Mouse (Mus musculus) liver, embryonic 14.5 days (tissue): ENCODE data around the gene Gnat1. TPM values are rescaled to one million over a fixed set of nuclear protein-coding genes. Genes with fewer than 3 reads are reported as not detected.

Experiments
- ATAC-seq: fragments of 200-750 bp; cut with Nextera tagmentation; 2 replicates; pipeline ENCODE4 v1.8.0; 2017; ENCODE audit warnings: moderate number of reproducible peaks, mild to moderate bottlenecking, moderate library complexity; ENCODE audit not compliant: insufficient read depth
- DNase-seq, 3 experiments: peaks; one replicate each; pipeline ENCODE4 v3.0.0-alpha.2; 2012 to 2013; ENCODE audit warnings: low read depth in 3 of 3, low spot score in 3 of 3
- H3K27ac ChIP-seq: fragments of 300-500 bp; sonication (generic); 2 replicates; pipeline ENCODE4 v1.5.1; 2014; ENCODE audit warnings: moderate library complexity, mild to moderate bottlenecking, control low read depth, inconsistent platforms
- H3K27me3 ChIP-seq: fragments of 300-500 bp; sonication (generic); 2 replicates; pipeline ENCODE4 v1.6.1; 2014; ENCODE audit warnings: mild to moderate bottlenecking, low read length, moderate library complexity; ENCODE audit not compliant: control insufficient read depth, insufficient read depth
- H3K36me3 ChIP-seq: fragments of 300-500 bp; sonication (generic); replicated peaks from 2 replicates; pipeline ENCODE4 v1.6.1; 2014; ENCODE audit warnings: low read depth; ENCODE audit not compliant: control insufficient read depth, insufficient read depth
- H3K4me1 ChIP-seq, 2 experiments: fragments of 200-500 bp in 1 of 2; fragments of 300-500 bp in 1 of 2; sonication (generic) in 1 of 2; replicated peaks; 2 replicates each; pipeline ENCODE4 v1.6.1; 2012 to 2014; ENCODE audit warnings: antibody characterized with exemption in 1 of 2, inconsistent platforms in 1 of 2, low read length in 1 of 2; ENCODE audit not compliant: control insufficient read depth in 2 of 2, insufficient read depth in 2 of 2
- H3K4me2 ChIP-seq: fragments of 300-500 bp; sonication (generic); 2 replicates; pipeline ENCODE4 v1.6.1; 2014; ENCODE audit warnings: low read depth, mild to moderate bottlenecking, control low read depth, moderate library complexity
- H3K4me3 ChIP-seq, 2 experiments: fragments of 200-500 bp in 1 of 2; fragments of 300-500 bp in 1 of 2; sonication (generic) in 1 of 2; 2 replicates each; pipeline ENCODE4 v1.5.1; 2012 to 2014; ENCODE audit warnings: low read depth in 2 of 2, low read length in 2 of 2, mild to moderate bottlenecking in 2 of 2, control low read depth in 1 of 2, inconsistent platforms in 1 of 2, moderate library complexity in 1 of 2; ENCODE audit not compliant: insufficient read depth in 1 of 2
- H3K9ac ChIP-seq: fragments of 300-500 bp; sonication (generic); replicated peaks from 2 replicates; pipeline ENCODE4 v1.6.1; 2014; ENCODE audit warnings: mild to moderate bottlenecking, control low read depth, moderate library complexity
- H3K9me3 ChIP-seq: fragments of 300-500 bp; sonication (generic); 2 replicates; pipeline ENCODE4 v1.6.1; 2016; ENCODE audit warnings: low read length, mixed read lengths; ENCODE audit not compliant: control insufficient read depth
- CTCF ChIP-seq: IDR thresholded peaks from 2 replicates; pipeline ENCODE4 v1.5.1; 2016; ENCODE audit warnings: antibody characterized with exemption, low read depth, control low read depth
- EP300 ChIP-seq: IDR thresholded peaks from 2 replicates; pipeline ENCODE4 v1.6.1; 2016; ENCODE audit warnings: antibody characterized with exemption, low read depth
- WGBS: fragments of 180-500 bp; shearing (Covaris S2); extraction: QIAGEN DNeasy Blood & Tissue Kit; methylation state at CpG from one replicate; pipeline ENCODE4 v1.1.7; 2014; ENCODE audit not compliant: insufficient replicate concordance; 5-methylcytosine and 5-hydroxymethylcytosine counted together
- polyA plus RNA-seq, 2 experiments: library from polyadenylated mRNA; depleted of rRNA in 1 of 2; stranded (reverse) in 1 of 2; unstranded in 1 of 2; fragments of >200 nt; fragmentation: Nextera tagmentation in 1 of 2; extraction: Ambion mirVana in 1 of 2; gene quantifications; 2 replicates each; pipeline versions ENCODE4 v1.2.1 to v1.2.3; 2012 to 2014

Gnat1 gene
- polyA plus RNA-seq, 2 experiments: 0.62 TPM; not detected in 1

- Histone ChIP-seq H3K4me1 (peaks cover 41 to 42% of the 10 kb centered on the region in 2 experiments), H3K36me3 (0 out of 2 replicates have a peak, but pooled peaks cover 3% of the 10 kb centered on the region), H3K9ac (no peak overlapping the region), H3K4me3 (no peak overlapping the region), H3K27me3 (no peaks in the 10 kb centered on the region), H3K27ac (no peak overlapping the region), H3K4me2 (no peak overlapping the region; the same call in 1 of the 2 replicates), H3K9me3 (no peaks in the 10 kb centered on the region)
- no peak for DNase-seq
- ATAC-seq: no peak
- TF ChIP-seq CTCF (no peak), EP300 (no peak)
- 50% methylated on average over 4 of the region's 4 CpGs for WGBS
Observed at GRCm38 (mm10) chr9:107630576-107630975, 48.9 kb downstream of the Gnat1 start.

- 0 out of 2 replicates have a peak, but pooled peaks cover 6% of the 10 kb centered on the region for H3K36me3 ChIP-seq
- DNase-seq (no peak), ATAC-seq (no peak)
- H3K27ac ChIP-seq: no peak overlapping the region
- H3K9me3 ChIP-seq: no peaks in the 10 kb centered on the region
- no peak for TF ChIP-seq EP300
- TF ChIP-seq CTCF: no peak
- peaks cover 41 to 42% of the 10 kb centered on the region in 2 experiments for H3K4me1 ChIP-seq
- 0 out of 2 replicates have a peak overlapping the region, but pooled peaks have one; percentile 15 for H3K9ac ChIP-seq
- H3K27me3 ChIP-seq: no peaks in the 10 kb centered on the region
- peak overlapping the region in 1 of 2 experiments; percentile 6; a peak in 2 of 4 replicates for H3K4me3 ChIP-seq
- H3K4me2 ChIP-seq: peak overlapping the region; percentile 13; the same call in 1 of the 2 replicates
- WGBS: 52% methylated on average over 14 of the region's 14 CpGs
Observed at GRCm38 (mm10) chr9:107629901-107630425, 49.5 kb downstream of the Gnat1 start.

DNA sequence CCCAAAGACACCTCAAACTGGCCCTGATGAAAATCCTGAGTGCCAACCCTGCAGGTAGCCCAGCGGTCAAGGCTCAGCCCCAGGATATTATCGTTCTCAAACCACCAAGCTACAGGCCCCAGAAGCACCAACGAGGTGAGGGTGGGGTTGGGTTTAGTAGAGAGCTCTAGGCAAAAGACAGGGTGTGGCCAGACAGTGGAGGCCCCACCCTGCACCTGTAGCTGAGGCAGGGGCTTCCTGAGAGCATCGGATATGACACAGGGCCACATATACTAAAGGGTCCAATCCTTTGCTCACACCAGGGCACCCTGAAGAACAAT lies 50.1 kb downstream of the Gnat1 start:
- H3K9me3 ChIP-seq: no peaks in the 10 kb centered on the region

DNA sequence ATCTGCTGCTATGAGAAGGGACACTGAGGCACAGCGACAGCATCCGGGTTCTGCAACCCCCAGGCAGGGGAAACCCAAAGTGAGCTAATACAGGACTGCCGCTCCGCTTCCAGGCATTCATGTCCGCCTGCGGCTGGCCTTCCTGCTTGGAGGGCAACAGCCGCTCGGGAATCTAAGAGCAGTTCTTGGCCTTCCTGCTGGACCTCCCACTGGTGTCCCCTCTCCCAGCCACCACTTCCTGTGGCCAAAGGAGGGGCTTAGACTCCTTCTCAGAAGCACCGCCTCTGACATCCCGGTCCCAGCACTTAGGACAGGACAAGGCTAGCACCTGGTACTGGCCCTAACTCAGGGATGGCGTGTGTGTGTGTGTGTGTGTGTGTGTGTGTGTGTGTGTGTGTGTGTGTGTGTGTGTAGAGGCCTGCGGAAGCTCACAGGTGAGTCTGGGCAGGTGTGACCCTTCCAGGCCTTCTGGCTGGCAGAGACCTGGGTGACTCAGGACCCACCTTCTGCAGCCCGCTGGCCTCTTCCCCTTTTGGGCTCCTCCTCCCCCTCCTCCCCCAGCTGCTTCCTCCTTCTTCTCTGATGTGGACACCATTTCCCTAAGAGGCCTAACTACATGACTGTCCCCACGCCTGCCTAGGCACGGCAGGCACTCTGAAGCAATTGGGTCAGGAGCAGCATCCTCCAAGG lies 50.6 kb downstream of the Gnat1 start:
- Histone ChIP-seq H3K27me3 (no peaks in the 10 kb centered on the region), H3K9me3 (no peaks in the 10 kb centered on the region), H3K36me3 (0 out of 2 replicates have a peak, but pooled peaks cover 6% of the 10 kb centered on the region), H3K27ac (no peak overlapping the region), H3K9ac (no peak overlapping the region), H3K4me3 (no peak overlapping the region), H3K4me2 (peak overlapping the region; percentile 13; the same call in 1 of the 2 replicates), H3K4me1 (peaks cover 37 to 45% of the 10 kb centered on the region in 2 experiments)
- TF ChIP-seq CTCF (no peak), EP300 (no peak)
- 52% methylated on average over 14 of the region's 15 CpGs for WGBS
- no peak for ATAC-seq
- no peak for DNase-seq

More for the DNA sequence above, 50.1 kb downstream of the Gnat1 start:
- Histone ChIP-seq H3K36me3 (0 out of 2 replicates have a peak, but pooled peaks cover 6% of the 10 kb centered on the region), H3K27ac (no peak overlapping the region), H3K4me1 (peaks cover 41 to 44% of the 10 kb centered on the region in 2 experiments), H3K4me3 (no peak overlapping the region; a peak in 1 of 4 replicates), H3K27me3 (no peaks in the 10 kb centered on the region), H3K4me2 (peak overlapping the region; percentile 13; the same call in 1 of the 2 replicates), H3K9ac (no peak overlapping the region)
- TF ChIP-seq CTCF (no peak), EP300 (no peak)
- no peak for DNase-seq
- 11% methylated on average over 4 of the region's 4 CpGs for WGBS
- no peak for ATAC-seq
